Mouse (Mus musculus): ENCODE measurements around the gene Ubash3a. TPM values are rescaled to one million over a fixed set of nuclear protein-coding genes. Genes with fewer than 3 reads are reported as not detected.
A peak's percentile ranks its signal among the peaks of the same experiment; 100 is the strongest.

Gene Ubash3a
- polyA plus RNA-seq, 1 experiment from 2014 or later: not detected

GRCm38 (mm10) chr17:31183180-31183974 is 24.3 kb upstream of the Ubash3a start:
- Histone ChIP-seq H3K9me3 (replicated peaks; ENCODE audit: control insufficient read depth, low read length) (no peaks in the 10 kb centered on the region), H3K4me2 (ENCODE audit: low read length) (no peak overlapping the region), H3K27me3 (replicated peaks; ENCODE audit: control insufficient read depth, insufficient read depth, low read length) (no peaks in the 10 kb centered on the region), H3K9ac (ENCODE audit: low read length) (no peak overlapping the region), H3K36me3 (ENCODE audit: control insufficient read depth, insufficient read depth, low read length) (no peaks in the 10 kb centered on the region), H3K4me1 (ENCODE audit: control insufficient read depth, insufficient read depth, low read length) (no peaks in the 10 kb centered on the region), H3K4me3 (ENCODE audit: low read depth, low read length) (no peak overlapping the region), H3K27ac (ENCODE audit: low read depth, low read length) (no peak overlapping the region)
- WGBS: 75% methylated on average over 12 of the region's 12 CpGs
- ATAC-seq (no peak), DNase-seq (ENCODE audit: low spot score) (no peak)

- H3K27ac ChIP-seq (ENCODE audit: low read depth, low read length): no peak overlapping the region
- ATAC-seq (no peak), DNase-seq (ENCODE audit: low spot score) (no peak)
- 84% methylated on average over 12 of the region's 12 CpGs for WGBS
- H3K27me3 ChIP-seq (replicated peaks; ENCODE audit: control insufficient read depth, insufficient read depth, low read length): no peaks in the 10 kb centered on the region
- H3K9me3 ChIP-seq (replicated peaks; ENCODE audit: control insufficient read depth, low read length): no peaks in the 10 kb centered on the region
- H3K36me3 ChIP-seq (ENCODE audit: control insufficient read depth, insufficient read depth, low read length): no peaks in the 10 kb centered on the region
- no peak overlapping the region for H3K4me3 ChIP-seq (ENCODE audit: low read depth, low read length)
- H3K4me2 ChIP-seq (ENCODE audit: low read length): no peak overlapping the region
- H3K9ac ChIP-seq (ENCODE audit: low read length): no peak overlapping the region
- no peaks in the 10 kb centered on the region for H3K4me1 ChIP-seq (ENCODE audit: control insufficient read depth, insufficient read depth, low read length)
These were observed 23.2 kb upstream of the Ubash3a start for GRCm38 (mm10) chr17:31184269-31184990.

DNA sequence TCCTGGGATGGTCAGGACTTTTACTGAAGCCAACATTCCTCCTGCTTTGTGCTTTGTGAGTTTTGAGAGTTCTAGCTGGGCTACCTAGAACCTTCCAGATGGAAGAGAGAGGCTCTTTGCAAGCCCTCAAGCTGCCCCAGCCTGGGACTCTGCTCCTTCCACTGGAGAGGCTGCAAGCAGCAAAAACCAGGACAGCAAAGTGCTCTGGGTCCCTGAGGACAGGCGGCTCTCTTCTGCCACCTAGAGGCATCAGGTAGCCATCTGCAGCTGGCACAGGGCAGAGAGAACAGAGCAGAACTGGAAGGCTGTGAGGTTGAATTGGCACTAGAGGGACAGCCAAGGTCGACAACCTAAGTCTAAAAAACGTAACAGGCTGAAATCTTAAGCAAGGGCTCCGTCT is 20.3 kb upstream of the Ubash3a start:
- H3K4me2 ChIP-seq (ENCODE audit: low read length): no peak overlapping the region
- no peaks in the 10 kb centered on the region for H3K4me1 ChIP-seq (ENCODE audit: control insufficient read depth, insufficient read depth, low read length)
- H3K4me3 ChIP-seq (ENCODE audit: low read depth, low read length): no peak overlapping the region
- H3K9ac ChIP-seq (ENCODE audit: low read length): no peak overlapping the region
- H3K27me3 ChIP-seq (replicated peaks; ENCODE audit: control insufficient read depth, insufficient read depth, low read length): no peaks in the 10 kb centered on the region
- no peaks in the 10 kb centered on the region for H3K9me3 ChIP-seq (replicated peaks; ENCODE audit: control insufficient read depth, low read length)
- ATAC-seq (no peak), DNase-seq (ENCODE audit: low spot score) (peak; percentile 77)
- H3K36me3 ChIP-seq (ENCODE audit: control insufficient read depth, insufficient read depth, low read length): no peaks in the 10 kb centered on the region
- H3K27ac ChIP-seq (ENCODE audit: low read depth, low read length): no peak overlapping the region
- 24% methylated on average over 4 of the region's 4 CpGs for WGBS

- DNase-seq (ENCODE audit: low spot score): no peak
- Histone ChIP-seq H3K4me3 (ENCODE audit: low read depth, low read length) (no peak overlapping the region), H3K27ac (ENCODE audit: low read depth, low read length) (no peak overlapping the region), H3K9ac (ENCODE audit: low read length) (no peak overlapping the region), H3K9me3 (replicated peaks; ENCODE audit: control insufficient read depth, low read length) (no peaks in the 10 kb centered on the region), H3K27me3 (replicated peaks; ENCODE audit: control insufficient read depth, insufficient read depth, low read length) (no peaks in the 10 kb centered on the region), H3K4me1 (ENCODE audit: control insufficient read depth, insufficient read depth, low read length) (no peaks in the 10 kb centered on the region), H3K4me2 (ENCODE audit: low read length) (no peak overlapping the region), H3K36me3 (ENCODE audit: control insufficient read depth, insufficient read depth, low read length) (no peaks in the 10 kb centered on the region)
- ATAC-seq: no peak
- 70% methylated on average over 8 of the region's 8 CpGs for WGBS
These were observed 15.8 kb upstream of the Ubash3a start for GRCm38 (mm10) chr17:31191825-31192224.

DNA sequence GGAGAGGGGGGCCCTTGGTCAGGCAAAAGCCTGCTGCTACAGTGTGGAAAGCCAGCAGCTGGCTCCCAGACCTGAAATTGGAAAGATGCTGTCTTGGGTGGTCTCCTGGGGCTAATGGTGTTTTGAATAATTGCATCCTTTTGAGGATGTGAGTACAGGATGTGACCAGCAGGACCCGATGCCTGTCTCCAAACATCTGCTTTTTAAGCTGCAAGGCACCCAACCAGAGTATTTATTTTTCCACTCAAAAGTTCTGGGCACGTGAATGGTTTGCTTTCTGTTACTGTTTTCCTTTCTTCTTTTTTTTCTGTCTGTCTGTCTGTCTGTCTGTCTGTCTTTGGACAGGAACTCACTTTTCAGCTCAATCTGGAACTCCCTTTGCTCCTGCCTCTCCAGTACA is 15.0 kb upstream of the Ubash3a start:
- no peaks in the 10 kb centered on the region for H3K4me1 ChIP-seq (ENCODE audit: control insufficient read depth, insufficient read depth, low read length)
- ATAC-seq (no peak), DNase-seq (ENCODE audit: low spot score) (no peak)
- H3K9me3 ChIP-seq (replicated peaks; ENCODE audit: control insufficient read depth, low read length): no peaks in the 10 kb centered on the region
- H3K9ac ChIP-seq (ENCODE audit: low read length): no peak overlapping the region
- no peak overlapping the region for H3K4me3 ChIP-seq (ENCODE audit: low read depth, low read length)
- 69% methylated on average over 2 of the region's 2 CpGs for WGBS
- no peak overlapping the region for H3K27ac ChIP-seq (ENCODE audit: low read depth, low read length)
- H3K4me2 ChIP-seq (ENCODE audit: low read length): no peak overlapping the region
- no peaks in the 10 kb centered on the region for H3K27me3 ChIP-seq (replicated peaks; ENCODE audit: control insufficient read depth, insufficient read depth, low read length)
- H3K36me3 ChIP-seq (ENCODE audit: control insufficient read depth, insufficient read depth, low read length): no peaks in the 10 kb centered on the region

GRCm38 (mm10) chr17:31193360-31193759 is 14.3 kb upstream of the Ubash3a start:
- Histone ChIP-seq H3K27me3 (replicated peaks; ENCODE audit: control insufficient read depth, insufficient read depth, low read length) (no peaks in the 10 kb centered on the region), H3K4me3 (ENCODE audit: low read depth, low read length) (no peak overlapping the region), H3K36me3 (ENCODE audit: control insufficient read depth, insufficient read depth, low read length) (no peaks in the 10 kb centered on the region), H3K4me2 (ENCODE audit: low read length) (no peak overlapping the region), H3K27ac (ENCODE audit: low read depth, low read length) (no peak overlapping the region), H3K9me3 (replicated peaks; ENCODE audit: control insufficient read depth, low read length) (no peaks in the 10 kb centered on the region), H3K9ac (ENCODE audit: low read length) (no peak overlapping the region), H3K4me1 (ENCODE audit: control insufficient read depth, insufficient read depth, low read length) (no peaks in the 10 kb centered on the region)
- DNase-seq (ENCODE audit: low spot score) (no peak), ATAC-seq (no peak)
- 90% methylated on average over 9 of the region's 9 CpGs for WGBS

GRCm38 (mm10) chr17:31195207-31195606 is 12.5 kb upstream of the Ubash3a start:
- Histone ChIP-seq H3K9ac (ENCODE audit: low read length) (no peak overlapping the region), H3K36me3 (ENCODE audit: control insufficient read depth, insufficient read depth, low read length) (no peaks in the 10 kb centered on the region), H3K4me1 (ENCODE audit: control insufficient read depth, insufficient read depth, low read length) (no peaks in the 10 kb centered on the region), H3K9me3 (replicated peaks; ENCODE audit: control insufficient read depth, low read length) (no peaks in the 10 kb centered on the region), H3K4me2 (ENCODE audit: low read length) (no peak overlapping the region), H3K27me3 (replicated peaks; ENCODE audit: control insufficient read depth, insufficient read depth, low read length) (no peaks in the 10 kb centered on the region), H3K4me3 (ENCODE audit: low read depth, low read length) (no peak overlapping the region), H3K27ac (ENCODE audit: low read depth, low read length) (no peak overlapping the region)
- no peak for ATAC-seq
- no peak for DNase-seq (ENCODE audit: low spot score)
- WGBS: 88% methylated on average over 6 of the region's 6 CpGs

DNA sequence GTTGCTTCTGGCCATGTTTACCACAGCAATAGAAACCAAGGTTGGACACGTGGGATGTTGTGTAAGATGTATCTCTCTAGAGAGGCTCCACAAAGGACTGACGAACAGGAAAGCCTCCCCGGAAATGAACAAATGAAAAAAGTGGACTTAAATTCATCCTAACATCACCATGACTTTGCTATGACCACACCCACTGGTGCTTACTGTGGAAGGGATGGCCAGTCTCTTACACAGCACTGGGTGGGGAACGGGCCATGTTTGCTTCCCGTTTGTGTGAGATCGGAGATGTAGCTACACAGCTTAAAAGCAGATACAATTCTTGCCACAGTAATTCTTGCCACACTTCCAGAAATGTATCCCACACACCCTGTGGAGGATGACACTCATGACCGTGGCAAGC is 11.4 kb upstream of the Ubash3a start:
- DNase-seq (ENCODE audit: low spot score): no peak
- no peak overlapping the region for H3K4me2 ChIP-seq (ENCODE audit: low read length)
- WGBS: 91% methylated on average over 7 of the region's 7 CpGs

GRCm38 (mm10) chr17:31198877-31199276 is 8.8 kb upstream of the Ubash3a start, which contains the start of gene Tmprss3:
Gene Tmprss3 (minus strand): TSS chr17:31198977.
- no peak within 1 kb of the TSS for H3K4me2 ChIP-seq (ENCODE audit: low read length)
- 88% methylated on average over 11 of the region's 11 CpGs for WGBS
- no peak within 1 kb of the TSS for H3K27ac ChIP-seq (ENCODE audit: low read depth, low read length)
- H3K4me1 ChIP-seq (ENCODE audit: control insufficient read depth, insufficient read depth, low read length): no peaks in the 10 kb centered on the region
- H3K9ac ChIP-seq (ENCODE audit: low read length): no peak within 1 kb of the TSS
- H3K36me3 ChIP-seq (ENCODE audit: control insufficient read depth, insufficient read depth, low read length): no peaks in the 10 kb centered on the region
- no peaks in the 10 kb centered on the region for H3K27me3 ChIP-seq (replicated peaks; ENCODE audit: control insufficient read depth, insufficient read depth, low read length)
- no peaks in the 10 kb centered on the region for H3K9me3 ChIP-seq (replicated peaks; ENCODE audit: control insufficient read depth, low read length)
- H3K4me3 ChIP-seq (ENCODE audit: low read depth, low read length): no peak within 1 kb of the TSS
- DNase-seq (ENCODE audit: low spot score) (no peak), ATAC-seq (no peak)

More for the DNA sequence above, 11.4 kb upstream of the Ubash3a start:
- no peaks in the 10 kb centered on the region for H3K4me1 ChIP-seq (ENCODE audit: control insufficient read depth, insufficient read depth, low read length)
- no peaks in the 10 kb centered on the region for H3K36me3 ChIP-seq (ENCODE audit: control insufficient read depth, insufficient read depth, low read length)
- ATAC-seq: no peak
- no peaks in the 10 kb centered on the region for H3K27me3 ChIP-seq (replicated peaks; ENCODE audit: control insufficient read depth, insufficient read depth, low read length)
- H3K9ac ChIP-seq (ENCODE audit: low read length): no peak overlapping the region
- no peak overlapping the region for H3K27ac ChIP-seq (ENCODE audit: low read depth, low read length)
- H3K4me3 ChIP-seq (ENCODE audit: low read depth, low read length): no peak overlapping the region
- no peaks in the 10 kb centered on the region for H3K9me3 ChIP-seq (replicated peaks; ENCODE audit: control insufficient read depth, low read length)

All from forebrain, embryonic 14.5 days (tissue).